Mouse (Mus musculus): ENCODE data around the gene Grb7. TPM values are rescaled to one million over a fixed set of nuclear protein-coding genes. Genes with fewer than 3 reads are reported as not detected.

Gene Grb7
- total RNA-seq, 2 experiments from 2014 or later = not detected

DNA sequence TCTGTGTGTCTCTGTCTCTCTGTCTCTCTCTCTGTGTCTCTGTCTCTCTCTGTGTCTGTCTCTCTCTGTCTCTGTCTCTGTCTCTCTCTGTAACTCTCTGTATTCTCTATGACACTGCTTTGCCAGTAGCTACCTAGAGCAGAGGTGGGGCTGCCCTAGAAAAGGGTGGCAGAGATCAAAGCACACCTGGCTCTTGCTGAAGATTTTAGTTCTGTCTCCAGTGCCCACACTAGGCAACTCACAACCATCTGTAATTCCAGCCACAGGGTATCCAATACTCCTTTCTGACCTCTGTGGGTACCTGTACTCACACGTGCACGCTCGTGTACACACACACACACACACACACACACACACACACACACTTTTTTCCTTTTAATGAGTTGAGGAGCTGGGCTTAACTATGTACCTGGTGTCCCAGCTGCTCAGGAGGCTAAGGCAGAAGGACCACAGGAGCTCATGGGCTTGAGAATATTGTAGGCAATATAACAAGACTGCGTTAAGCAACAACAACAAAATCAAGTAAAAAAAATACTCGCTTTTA is 49.1 kb downstream of the Grb7 start:
- no peak for ATAC-seq (replicated peaks; ENCODE audit: poor library complexity, severe bottlenecking)

GRCm38 (mm10) chr11:98497388-98498288 is 51.4 kb downstream of the Grb7 start:
- no peak for ATAC-seq (replicated peaks; ENCODE audit: poor library complexity, severe bottlenecking)

GRCm38 (mm10) chr11:98504926-98505325 is 58.7 kb downstream of the Grb7 start:
- ATAC-seq (replicated peaks; ENCODE audit: poor library complexity, severe bottlenecking) = no peak

Other genes starting within 250 kb of the Grb7 start
- 57.2 and 59.8 TPM in 2 replicates for gene Cdk12, start 243.3 kb upstream of the Grb7 start, total RNA-seq (2014; fragmentation: Nextera tagmentation)
- 44.8 and 49.1 TPM in 2 replicates for gene Cdk12, start 243.3 kb upstream of the Grb7 start, total RNA-seq (2017)
- not detected in 2 replicates for gene Neurod2, start 116.7 kb upstream of the Grb7 start, total RNA-seq (2014; fragmentation: Nextera tagmentation)
- gene Neurod2, start 116.7 kb upstream of the Grb7 start, total RNA-seq (2017) = not detected in 2 replicates
- not detected in 2 replicates for gene Ppp1r1b, start 98.0 kb upstream of the Grb7 start, total RNA-seq (2014; fragmentation: Nextera tagmentation)
- gene Ppp1r1b, start 98.0 kb upstream of the Grb7 start, total RNA-seq (2017) = not detected in 2 replicates
- gene Stard3, start 88.0 kb upstream of the Grb7 start, total RNA-seq (2014; fragmentation: Nextera tagmentation) = 18.4 and 24.9 TPM in 2 replicates
- 18.2 and 27.8 TPM in 2 replicates for gene Stard3, start 88.0 kb upstream of the Grb7 start, total RNA-seq (2017)
- not detected in 2 replicates for gene Tcap, start 62.6 kb upstream of the Grb7 start, total RNA-seq (2014; fragmentation: Nextera tagmentation)
- not detected in 2 replicates for gene Tcap, start 62.6 kb upstream of the Grb7 start, total RNA-seq (2017)
- gene Pnmt, start 59.9 kb upstream of the Grb7 start, total RNA-seq (2014; fragmentation: Nextera tagmentation) = not detected in 2 replicates
- not detected in 2 replicates for gene Pnmt, start 59.9 kb upstream of the Grb7 start, total RNA-seq (2017)
- 1.3 and 3.1 TPM in 2 replicates for gene Pgap3, start 45.9 kb upstream of the Grb7 start, total RNA-seq (2014; fragmentation: Nextera tagmentation)
- gene Pgap3, start 45.9 kb upstream of the Grb7 start, total RNA-seq (2017) = 1.4 and 2.8 TPM in 2 replicates
- gene Erbb2, start 33.9 kb upstream of the Grb7 start, total RNA-seq (2014; fragmentation: Nextera tagmentation) = not detected in 2 replicates
- not detected in 2 replicates for gene Erbb2, start 33.9 kb upstream of the Grb7 start, total RNA-seq (2017)
- 66.2 and 84.5 TPM in 2 replicates for gene Mien1, start 7.4 kb upstream of the Grb7 start, total RNA-seq (2014; fragmentation: Nextera tagmentation)
- gene Mien1, start 7.4 kb upstream of the Grb7 start, total RNA-seq (2017) = 23.7 and 24.9 TPM in 2 replicates
- gene Ikzf3, start 99.6 kb downstream of the Grb7 start, total RNA-seq (2014; fragmentation: Nextera tagmentation) = 0.15 TPM in 1 of 2 replicates, not detected in the other
- gene Ikzf3, start 99.6 kb downstream of the Grb7 start, total RNA-seq (2017) = not detected in 2 replicates
- 1.6 TPM in 1 of 2 replicates, not detected in the other for gene Zpbp2, start 104.7 kb downstream of the Grb7 start, total RNA-seq (2014; fragmentation: Nextera tagmentation)
- gene Zpbp2, start 104.7 kb downstream of the Grb7 start, total RNA-seq (2017) = not detected in 2 replicates
- gene Ormdl3, start 141.0 kb downstream of the Grb7 start, total RNA-seq (2014; fragmentation: Nextera tagmentation) = 5.9 and 7.3 TPM in 2 replicates
- 7.7 and 8.6 TPM in 2 replicates for gene Ormdl3, start 141.0 kb downstream of the Grb7 start, total RNA-seq (2017)
- not detected in 2 replicates for gene Lrrc3c, start 151.9 kb downstream of the Grb7 start, total RNA-seq (2014; fragmentation: Nextera tagmentation)
- gene Lrrc3c, start 151.9 kb downstream of the Grb7 start, total RNA-seq (2017) = not detected in 2 replicates
- gene Gm12355, start 179.3 kb downstream of the Grb7 start, total RNA-seq (2014; fragmentation: Nextera tagmentation) = 1.6 and 1.8 TPM in 2 replicates
- gene Gm12355, start 179.3 kb downstream of the Grb7 start, total RNA-seq (2017) = 4.8 and 9.5 TPM in 2 replicates
- gene Gsdma3, start 180.0 kb downstream of the Grb7 start, total RNA-seq (2014; fragmentation: Nextera tagmentation) = not detected in 2 replicates
- not detected in 2 replicates for gene Gsdma3, start 180.0 kb downstream of the Grb7 start, total RNA-seq (2017)
- not detected in 2 replicates for gene Gsdma2, start 200.4 kb downstream of the Grb7 start, total RNA-seq (2014; fragmentation: Nextera tagmentation)
- not detected in 2 replicates for gene Gsdma2, start 200.4 kb downstream of the Grb7 start, total RNA-seq (2017)
- not detected in 2 replicates for gene Gsdma, start 218.0 kb downstream of the Grb7 start, total RNA-seq (2014; fragmentation: Nextera tagmentation)
- not detected in 2 replicates for gene Gsdma, start 218.0 kb downstream of the Grb7 start, total RNA-seq (2017)
- 77.3 and 81.3 TPM in 2 replicates for gene Psmd3, start 236.2 kb downstream of the Grb7 start, total RNA-seq (2014; fragmentation: Nextera tagmentation)
- gene Psmd3, start 236.2 kb downstream of the Grb7 start, total RNA-seq (2017) = 67.4 and 90.0 TPM in 2 replicates